Mouse (Mus musculus): ENCODE data around the gene Klf3.

DNA sequence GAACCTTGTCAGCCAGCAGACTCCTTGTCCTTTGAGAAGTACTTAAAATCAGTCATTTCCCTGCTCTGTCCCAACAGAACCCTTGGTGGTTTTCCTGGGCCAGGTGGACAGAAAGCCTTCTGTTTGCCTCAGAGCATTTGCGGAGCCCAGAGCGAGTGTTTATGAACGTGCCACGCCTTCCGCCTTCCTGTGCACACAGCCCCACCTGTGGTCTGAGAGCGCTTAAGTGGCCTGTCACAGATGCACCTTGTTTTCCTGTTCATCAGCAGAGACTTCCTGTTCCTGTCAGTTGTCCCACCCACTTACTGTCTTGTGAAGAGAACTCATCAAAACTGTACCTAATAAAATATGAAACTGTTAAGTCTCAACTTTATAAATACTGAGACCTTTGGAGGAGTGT, 16.2 kb downstream of the Klf3 start:
- TF ChIP-seq CTCF (conservative IDR thresholded peaks at IDR 0.05; ENCODE audit: insufficient read depth, insufficient read length, low read depth, low read length) (no peak), POLR2A (IDR thresholded peaks at IDR 0.05; ENCODE audit: low read depth, low read length) (no peak)
